Mouse (Mus musculus): ENCODE results near the gene Txn1. TPM values are rescaled to one million over a fixed set of nuclear protein-coding genes. Genes with fewer than 3 reads are reported as not detected.

Txn1 gene
- 157 and 205 TPM in 2 replicates for polyA plus RNA-seq (2012; rRNA removed)

DNA sequence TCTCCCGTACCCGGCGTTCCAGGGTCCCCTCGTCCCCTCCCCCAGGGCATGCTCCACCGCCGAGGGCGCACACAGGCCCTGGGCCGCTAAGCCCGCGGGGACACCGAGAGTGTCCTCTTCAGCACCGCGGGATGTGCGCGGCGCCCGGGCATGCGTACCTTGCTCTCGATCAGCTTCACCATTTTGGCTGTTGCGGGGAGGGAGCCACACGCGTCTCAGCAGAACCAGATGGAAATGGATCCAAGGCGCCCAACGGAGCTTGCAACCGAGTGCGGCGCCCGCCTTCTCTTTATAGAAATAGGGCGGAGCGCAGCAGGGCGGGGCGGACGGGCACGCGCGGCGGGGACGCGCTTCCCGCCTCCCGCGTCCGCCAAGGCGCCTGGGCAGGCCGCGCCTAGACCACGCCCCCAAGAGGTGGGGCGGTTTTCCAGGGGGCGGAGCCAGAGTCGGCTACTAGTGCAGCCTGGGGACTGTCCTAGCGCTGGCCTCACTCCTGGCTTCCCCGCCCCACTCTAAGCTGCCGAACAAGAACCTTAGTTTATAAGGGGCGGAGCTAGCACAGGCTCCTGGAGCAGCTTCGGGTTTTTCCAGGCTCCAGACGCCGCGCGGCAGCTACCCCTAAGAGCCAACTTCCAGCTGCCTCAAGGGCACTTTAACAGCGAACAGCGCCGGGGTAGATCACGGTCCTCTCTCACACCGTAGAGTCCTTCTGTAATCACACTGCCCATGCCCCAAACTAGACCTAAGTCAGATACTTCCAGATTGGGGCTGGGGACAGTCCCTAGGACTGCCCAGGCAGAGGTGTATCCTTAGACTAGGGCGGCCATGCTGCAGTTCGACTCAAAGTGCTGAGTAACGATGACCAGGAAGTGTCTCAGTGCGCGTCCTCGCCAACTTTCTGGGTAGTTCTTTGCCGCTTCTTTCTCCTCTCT lies at the start of gene Txn1:
Gene Txn1, minus strand, starts transcription at position 383 of the 932 bp plus-strand sequence.
- TF ChIP-seq CTCF (IDR thresholded peaks at IDR 0.05; ENCODE audit: borderline replicate concordance, extremely low read depth, insufficient read depth, insufficient read length) (no peak), POLR2A (IDR thresholded peaks at IDR 0.05; ENCODE audit: borderline replicate concordance, extremely low read depth, insufficient read depth, insufficient read length, poor library complexity, severe bottlenecking) (peak; percentile 74; the same call in 1 of the 2 replicates)

DNA sequence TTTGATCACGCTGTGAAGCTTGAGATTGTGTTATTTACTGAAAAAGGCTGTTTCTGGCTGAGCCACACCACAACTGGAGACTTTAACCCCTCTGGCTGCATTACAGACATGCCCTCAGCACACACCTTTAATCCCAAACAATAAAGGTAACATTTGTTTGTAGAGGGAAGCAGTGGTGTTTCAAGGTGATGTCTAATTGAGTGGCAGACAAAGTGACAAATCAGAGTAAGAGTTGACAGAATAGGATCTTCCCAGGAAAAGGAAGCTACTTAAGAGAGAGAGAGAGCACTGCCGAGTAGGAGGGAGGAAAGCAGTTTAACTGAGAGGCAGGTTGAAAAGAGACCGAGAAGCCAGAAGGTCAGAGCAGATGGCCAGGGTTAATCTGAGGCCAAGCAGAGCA lies 47.3 kb upstream of the Txn1 start:
- TF ChIP-seq POLR2A (IDR thresholded peaks at IDR 0.05; ENCODE audit: borderline replicate concordance, extremely low read depth, insufficient read depth, insufficient read length, poor library complexity, severe bottlenecking) (no peak), CTCF (IDR thresholded peaks at IDR 0.05; ENCODE audit: borderline replicate concordance, extremely low read depth, insufficient read depth, insufficient read length) (no peak)
- DNase-seq (ENCODE audit: low read depth), result no peak

More for the DNA sequence above, at the start of gene Txn1:
- DNase-seq (ENCODE audit: low read depth), result peak; percentile 98

DNA sequence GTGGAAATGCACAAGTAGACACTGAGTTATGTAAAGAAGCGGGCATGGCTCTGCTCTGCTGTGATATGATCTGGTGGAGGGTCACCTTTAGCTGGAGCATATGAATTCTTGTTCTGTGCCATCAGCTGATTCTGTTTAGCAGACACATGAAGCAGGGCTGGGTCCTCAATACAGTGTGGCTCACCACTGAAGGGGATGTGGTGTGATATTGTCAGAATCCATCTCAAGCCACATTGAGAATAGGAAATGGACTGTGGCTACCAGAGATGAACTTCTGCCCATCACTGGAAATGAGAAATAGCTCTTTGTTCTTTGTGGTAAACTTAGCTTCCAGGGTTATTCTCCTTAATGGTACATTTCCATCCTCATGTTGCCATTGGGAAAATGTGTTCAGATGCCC lies 35.2 kb upstream of the Txn1 start:
- no peak for TF ChIP-seq POLR2A (IDR thresholded peaks at IDR 0.05; ENCODE audit: borderline replicate concordance, extremely low read depth, insufficient read depth, insufficient read length, poor library complexity, severe bottlenecking)
- no peak for TF ChIP-seq CTCF (IDR thresholded peaks at IDR 0.05; ENCODE audit: borderline replicate concordance, extremely low read depth, insufficient read depth, insufficient read length)
- no peak for DNase-seq (ENCODE audit: low read depth)

DNA sequence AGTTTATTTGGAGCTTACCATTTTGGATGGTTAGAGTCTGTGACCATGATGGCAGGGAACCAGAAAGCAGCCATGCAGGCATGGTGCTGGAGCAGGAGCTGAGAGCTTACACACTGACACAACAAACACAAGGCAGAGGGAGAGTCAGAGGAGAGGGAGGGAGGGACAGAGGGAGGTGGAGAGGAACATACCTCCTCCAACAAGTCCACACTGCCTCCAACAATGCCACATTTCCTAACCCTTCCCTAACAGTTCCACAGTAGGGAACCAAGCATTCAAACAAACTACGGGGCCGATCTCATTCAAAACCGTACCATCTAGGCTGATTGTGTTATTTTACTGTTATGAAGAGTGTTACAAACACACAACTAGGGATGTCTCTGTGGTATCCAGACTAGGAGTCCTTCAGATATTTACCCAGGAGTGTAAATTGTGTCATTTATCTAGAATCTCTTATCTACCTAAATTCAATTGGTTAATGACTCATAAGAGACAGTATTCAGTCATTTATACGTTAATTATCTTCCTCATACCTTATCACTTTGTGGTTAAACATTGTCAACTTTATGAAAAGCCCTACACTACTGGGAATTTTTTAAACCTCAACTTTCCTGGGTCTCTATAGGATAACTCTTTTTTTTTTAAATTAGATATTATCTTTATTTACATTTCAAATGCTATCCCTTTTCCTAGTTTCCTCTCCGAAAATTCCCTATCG lies 18.3 kb upstream of the Txn1 start:
- TF ChIP-seq CTCF (IDR thresholded peaks at IDR 0.05; ENCODE audit: borderline replicate concordance, extremely low read depth, insufficient read depth, insufficient read length) (no peak), POLR2A (IDR thresholded peaks at IDR 0.05; ENCODE audit: borderline replicate concordance, extremely low read depth, insufficient read depth, insufficient read length, poor library complexity, severe bottlenecking) (no peak)
- no peak for DNase-seq (ENCODE audit: low read depth)

DNA sequence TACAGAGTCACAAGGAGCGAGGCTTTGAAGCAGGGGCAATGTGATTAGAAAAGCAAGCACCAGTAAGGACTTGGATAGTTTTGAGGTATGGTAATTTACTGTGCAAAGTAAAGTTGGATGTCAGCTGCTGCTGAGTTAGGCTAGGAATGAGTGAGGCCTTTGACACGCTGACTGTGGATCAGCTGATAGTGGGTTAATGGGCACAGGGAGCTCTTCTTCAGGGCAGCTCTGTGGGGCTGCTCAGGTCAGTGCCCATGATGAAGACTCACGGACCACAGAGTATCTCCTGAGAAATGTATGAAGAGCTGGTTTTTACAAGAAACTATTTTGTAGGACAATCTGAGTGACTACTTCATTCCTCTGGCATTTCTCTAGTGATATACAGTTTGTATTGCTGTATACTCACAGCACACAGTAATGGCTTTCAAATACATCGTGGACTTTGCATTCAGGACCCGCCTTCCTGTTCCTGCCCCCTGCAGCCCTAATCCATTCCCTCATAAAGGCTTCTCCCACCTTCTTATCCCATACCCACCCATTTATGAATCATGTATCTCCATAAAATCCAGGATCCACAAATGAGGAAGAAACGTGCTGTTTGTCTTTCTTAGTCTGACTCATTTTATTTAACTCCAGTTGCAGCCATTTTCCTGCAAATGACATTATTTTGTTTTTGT lies 17.5 kb upstream of the Txn1 start:
- no peak for TF ChIP-seq POLR2A (IDR thresholded peaks at IDR 0.05; ENCODE audit: borderline replicate concordance, extremely low read depth, insufficient read depth, insufficient read length, poor library complexity, severe bottlenecking)
- no peak for TF ChIP-seq CTCF (IDR thresholded peaks at IDR 0.05; ENCODE audit: borderline replicate concordance, extremely low read depth, insufficient read depth, insufficient read length)
- DNase-seq (ENCODE audit: low read depth), result no peak

DNA sequence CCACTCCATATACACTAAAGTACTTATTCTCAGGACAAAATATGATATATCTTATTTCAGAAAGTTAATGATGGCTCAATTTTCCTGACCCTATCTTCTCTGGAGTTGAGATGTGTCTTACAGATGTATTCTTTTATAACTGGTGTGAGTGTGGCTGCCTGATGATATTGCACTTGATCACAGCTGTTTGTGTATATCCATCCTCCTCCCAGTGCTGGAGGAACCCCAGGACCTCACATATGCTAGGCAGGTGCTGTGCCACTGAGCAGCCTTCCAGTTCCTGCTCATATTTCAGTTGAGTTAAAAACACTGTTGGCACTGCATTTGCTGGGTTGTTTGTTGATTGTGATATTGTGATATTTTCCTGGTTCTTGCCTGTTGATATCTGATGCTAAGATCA lies 14.1 kb upstream of the Txn1 start:
- DNase-seq (ENCODE audit: low read depth), result no peak
- TF ChIP-seq CTCF (IDR thresholded peaks at IDR 0.05; ENCODE audit: borderline replicate concordance, extremely low read depth, insufficient read depth, insufficient read length) (no peak), POLR2A (IDR thresholded peaks at IDR 0.05; ENCODE audit: borderline replicate concordance, extremely low read depth, insufficient read depth, insufficient read length, poor library complexity, severe bottlenecking) (no peak)

DNA sequence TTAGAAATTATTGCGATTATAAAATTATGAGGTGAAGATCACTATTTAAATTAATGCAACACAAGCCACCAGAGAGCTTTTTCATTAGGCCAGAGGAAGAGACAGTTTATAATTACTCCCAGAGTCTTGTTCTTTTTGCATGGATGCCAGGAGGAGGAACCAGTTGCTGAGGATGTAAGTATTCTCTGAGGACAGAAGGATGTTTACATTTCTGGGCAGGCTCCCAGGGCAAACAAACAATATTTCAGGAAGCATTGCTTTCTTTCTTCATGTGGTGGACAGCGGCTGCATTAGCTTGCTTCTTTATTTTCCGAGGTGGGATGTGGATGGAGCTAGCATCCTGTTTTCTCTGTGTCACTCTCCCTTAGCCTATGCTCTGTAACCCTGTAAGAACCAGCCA lies 11.0 kb upstream of the Txn1 start:
- no peak for TF ChIP-seq CTCF (IDR thresholded peaks at IDR 0.05; ENCODE audit: borderline replicate concordance, extremely low read depth, insufficient read depth, insufficient read length)
- no peak for TF ChIP-seq POLR2A (IDR thresholded peaks at IDR 0.05; ENCODE audit: borderline replicate concordance, extremely low read depth, insufficient read depth, insufficient read length, poor library complexity, severe bottlenecking)
- peak; percentile 25 for DNase-seq (ENCODE audit: low read depth)

DNA sequence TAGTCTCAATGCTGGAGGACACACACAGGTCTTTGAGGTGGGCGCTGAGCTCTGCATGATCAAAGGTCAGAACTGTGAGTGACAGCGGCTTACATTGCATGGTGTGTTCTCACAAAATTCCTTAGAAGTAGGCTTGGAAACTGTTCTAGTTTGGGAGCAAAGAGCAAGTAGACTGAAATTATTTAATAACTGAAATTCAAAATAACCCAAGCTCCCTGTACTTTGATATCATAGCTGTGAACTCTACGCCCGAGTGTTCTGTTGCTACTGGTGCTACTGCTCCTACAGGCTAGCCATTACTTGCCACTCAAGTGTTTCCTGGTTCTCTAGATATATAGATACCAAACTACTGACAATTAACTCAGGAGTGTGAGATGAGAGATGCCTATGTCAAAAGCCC lies 9.3 kb upstream of the Txn1 start:
- TF ChIP-seq CTCF (IDR thresholded peaks at IDR 0.05; ENCODE audit: borderline replicate concordance, extremely low read depth, insufficient read depth, insufficient read length) (no peak), POLR2A (IDR thresholded peaks at IDR 0.05; ENCODE audit: borderline replicate concordance, extremely low read depth, insufficient read depth, insufficient read length, poor library complexity, severe bottlenecking) (no peak)
- DNase-seq (ENCODE audit: low read depth), result no peak

DNA sequence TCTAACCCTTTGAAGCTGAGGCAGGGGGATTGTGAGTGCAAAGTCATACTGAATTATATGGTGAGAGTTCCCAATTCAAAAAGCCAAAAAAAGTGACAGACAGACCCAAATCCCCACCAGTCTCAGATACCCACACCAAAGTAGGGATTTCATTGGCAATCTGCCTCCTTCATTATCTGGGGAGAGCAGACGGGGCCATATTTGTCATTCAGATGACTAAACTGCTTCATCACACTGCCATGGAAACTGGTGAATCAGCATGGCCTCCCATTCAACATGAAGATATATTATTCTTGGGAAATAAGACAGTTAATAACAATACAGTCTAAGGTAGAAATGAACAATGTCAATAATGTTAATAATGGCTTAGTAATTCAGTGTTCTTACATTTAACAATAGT lies 7.9 kb upstream of the Txn1 start:
- TF ChIP-seq CTCF (IDR thresholded peaks at IDR 0.05; ENCODE audit: borderline replicate concordance, extremely low read depth, insufficient read depth, insufficient read length) (no peak), POLR2A (IDR thresholded peaks at IDR 0.05; ENCODE audit: borderline replicate concordance, extremely low read depth, insufficient read depth, insufficient read length, poor library complexity, severe bottlenecking) (no peak)
- DNase-seq (ENCODE audit: low read depth), result peak; percentile 47

DNA sequence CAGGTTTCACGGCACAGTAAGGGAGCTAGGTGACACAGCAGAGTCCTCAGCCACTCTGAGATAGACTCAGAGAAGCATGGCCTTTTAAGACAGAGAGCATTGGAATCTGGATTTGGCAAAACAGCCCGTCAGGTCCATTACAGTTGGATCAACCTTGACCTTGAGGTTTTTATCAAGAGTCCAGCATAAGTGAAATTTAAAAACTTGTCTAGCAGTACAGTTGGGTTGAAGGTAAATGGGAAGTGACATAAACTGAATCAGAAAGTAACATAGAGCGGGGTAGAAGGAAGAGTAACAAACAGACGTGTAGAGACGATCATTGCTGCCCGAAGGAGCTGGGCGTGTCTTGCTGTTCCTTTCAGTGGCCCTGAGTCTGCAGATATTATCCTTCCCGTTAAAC lies 2.8 kb upstream of the Txn1 start:
- DNase-seq (ENCODE audit: low read depth), result no peak
- TF ChIP-seq CTCF (IDR thresholded peaks at IDR 0.05; ENCODE audit: borderline replicate concordance, extremely low read depth, insufficient read depth, insufficient read length), result no peak
- no peak for TF ChIP-seq POLR2A (IDR thresholded peaks at IDR 0.05; ENCODE audit: borderline replicate concordance, extremely low read depth, insufficient read depth, insufficient read length, poor library complexity, severe bottlenecking)

DNA sequence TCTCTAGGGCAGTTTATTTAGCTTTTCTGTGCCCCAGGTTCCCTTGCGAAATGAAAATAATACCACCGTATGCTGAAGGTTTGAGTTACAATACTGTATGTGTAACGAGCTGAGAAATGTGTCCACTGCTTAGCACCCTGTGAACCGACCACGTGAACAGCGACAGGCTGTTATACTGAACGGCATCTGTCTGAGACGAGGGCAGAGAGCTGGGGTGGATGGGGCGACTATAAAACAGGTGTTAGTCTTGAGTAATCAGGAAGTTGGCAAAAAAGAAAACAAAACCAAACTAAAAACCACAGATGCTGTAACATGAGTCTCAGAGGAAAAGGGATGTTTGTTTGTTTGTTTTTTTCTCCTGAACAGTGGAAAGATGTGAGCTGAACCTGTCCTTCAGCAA lies 1.9 kb upstream of the Txn1 start:
- no peak for DNase-seq (ENCODE audit: low read depth)
- TF ChIP-seq CTCF (IDR thresholded peaks at IDR 0.05; ENCODE audit: borderline replicate concordance, extremely low read depth, insufficient read depth, insufficient read length) (no peak), POLR2A (IDR thresholded peaks at IDR 0.05; ENCODE audit: borderline replicate concordance, extremely low read depth, insufficient read depth, insufficient read length, poor library complexity, severe bottlenecking) (no peak)
